Comparison of ENCODE assay signal across 7 mouse cellular contexts in the genomic region with DNA sequence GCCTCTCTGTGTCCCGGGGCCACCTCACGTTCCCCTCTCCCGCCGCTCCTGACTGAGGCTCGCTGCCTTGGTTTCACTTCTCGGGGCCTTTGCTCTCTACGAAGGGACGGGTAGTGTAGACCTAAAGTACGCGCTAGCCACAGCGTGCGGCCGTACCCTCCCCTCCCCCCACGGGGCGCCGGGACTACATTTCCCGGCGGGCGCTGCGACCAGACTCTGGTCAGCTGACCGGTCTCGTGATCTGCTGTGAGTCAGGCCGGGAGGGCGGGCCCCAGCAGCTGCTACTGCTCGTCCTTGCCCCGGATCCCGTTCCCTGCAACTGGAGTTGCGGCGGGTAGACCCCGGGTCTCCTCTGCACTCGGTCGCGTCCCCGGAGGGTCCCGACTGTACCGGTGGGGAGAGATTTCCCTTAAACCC. TPM values are rescaled to one million over a fixed set of nuclear protein-coding genes. Genes with fewer than 3 reads are reported as not detected.
DNase-seq lines count a peak whose midpoint lies in the region; ATAC-seq and TF ChIP-seq lines count a peak whose summit lies in the region.

No protein-coding gene starts in this region.

- peaks cover 9% of the 10 kb centered on the region for H3K36me3 ChIP-seq in limb, embryonic 11.5 days (ENCODE audit: control insufficient read depth, insufficient read depth, low read length)
- H3K36me3 ChIP-seq in midbrain, embryonic 13.5 days: peaks cover 24% of the 10 kb centered on the region
- H3K36me3 ChIP-seq in small intestine, adult 2 months (ENCODE audit: control insufficient read depth, insufficient read depth, low read length): peaks cover 27% of the 10 kb centered on the region

- DNase-seq in adrenal gland, postnatal 14 days: peak; percentile 98
- DNase-seq in embryo, embryonic 9.5 days (ENCODE audit: extremely low spot score): peak; percentile 96
- DNase-seq in gastrocnemius, postnatal 4 days (ENCODE audit: low spot score in 2 of 2): peak; percentile 97 to 98
- DNase-seq in kidney, adult 11 months: peak; percentile 97
- DNase-seq in limb, embryonic 11.5 days (ENCODE audit: low spot score): peak; percentile 98

- H3K9me3 ChIP-seq in limb, embryonic 11.5 days (ENCODE audit: control insufficient read depth, low read length): no peaks in the 10 kb centered on the region
- H3K9me3 ChIP-seq in midbrain, embryonic 13.5 days: no peaks in the 10 kb centered on the region

- ATAC-seq in limb, embryonic 11.5 days (ENCODE audit: insufficient number of reproducible peaks, low FRiP score, low TSS enrichment, low read depth): peak; percentile 86
- peak; percentile 92 for ATAC-seq in midbrain, embryonic 13.5 days

- peak overlapping the region; percentile 96 for H3K27ac ChIP-seq in limb, embryonic 11.5 days (replicated peaks; ENCODE audit: low read depth, low read length)
- H3K27ac ChIP-seq in midbrain, embryonic 13.5 days: peak overlapping the region; percentile 97
- peak overlapping the region; percentile 97 for H3K27ac ChIP-seq in small intestine, adult 2 months (ENCODE audit: insufficient read depth, low read depth, low read length)

- H3K9ac ChIP-seq in limb, embryonic 11.5 days (ENCODE audit: low read length): peak overlapping the region; percentile 98
- H3K9ac ChIP-seq in midbrain, embryonic 13.5 days (replicated peaks): peak overlapping the region; percentile 80

- peaks cover 13% of the 10 kb centered on the region for H3K4me1 ChIP-seq in limb, embryonic 11.5 days (ENCODE audit: control insufficient read depth, insufficient read depth, low read length)
- H3K4me1 ChIP-seq in midbrain, embryonic 13.5 days (replicated peaks): peaks cover 47% of the 10 kb centered on the region
- H3K4me1 ChIP-seq in small intestine, adult 2 months (ENCODE audit: control insufficient read depth, insufficient read depth, insufficient read length, low read length): 0 out of 2 replicates have a peak, but pooled peaks cover 2% of the 10 kb centered on the region

- H3K4me3 ChIP-seq in limb, embryonic 11.5 days (ENCODE audit: low read depth, low read length): peak overlapping the region; percentile 99
- peak overlapping the region; percentile 97 for H3K4me3 ChIP-seq in midbrain, embryonic 13.5 days (replicated peaks)
- peak overlapping the region; percentile 87 for H3K4me3 ChIP-seq in small intestine, adult 2 months (ENCODE audit: low read depth, low read length)

- no peaks in the 10 kb centered on the region for H3K27me3 ChIP-seq in limb, embryonic 11.5 days (ENCODE audit: control insufficient read depth, insufficient read depth, low read length)
- no peaks in the 10 kb centered on the region for H3K27me3 ChIP-seq in midbrain, embryonic 13.5 days
- H3K27me3 ChIP-seq in small intestine, adult 2 months (ENCODE audit: control insufficient read depth, insufficient read depth, low read length): no peaks in the 10 kb centered on the region

- TF ChIP-seq POLR2A in small intestine, adult 2 months (IDR thresholded peaks at IDR 0.05; ENCODE audit: low read depth, low read length): peak; percentile 51

- TF ChIP-seq CTCF in small intestine, adult 2 months (IDR thresholded peaks at IDR 0.05; ENCODE audit: extremely low read depth, insufficient read length, insufficient replicate concordance, low read depth, low read length): no peak

- peak overlapping the region; percentile 81 for H3K4me2 ChIP-seq in limb, embryonic 11.5 days (ENCODE audit: low read depth, severe bottlenecking)
- peak overlapping the region; percentile 69 for H3K4me2 ChIP-seq in midbrain, embryonic 13.5 days (replicated peaks)

- under 1% methylated on average over 36 of the region's 36 CpGs for WGBS in limb, embryonic 11.5 days
- WGBS in midbrain, embryonic 13.5 days: under 1% methylated on average over 35 of the region's 36 CpGs
- WGBS in small intestine, adult 2 months: 1% methylated on average over 36 of the region's 36 CpGs

RNA-seq across cellular contexts. Expression of gene Srsf2, which starts 0.6 kb away (rescaled TPM):
- total RNA-seq in adrenal gland, postnatal 14 days (2021): 244 and 250 TPM in 2 replicates
- 100 to 1,000 TPM; 181 to 207 TPM for total RNA-seq in gastrocnemius, postnatal 4 days (2021)
- 1,044 and 1,058 TPM in 2 replicates for polyA plus RNA-seq in limb, embryonic 11.5 days (2014; fragmentation: Nextera tagmentation; extraction: Ambion mirVana)
- polyA plus RNA-seq in midbrain, embryonic 13.5 days (2015; fragmentation: Nextera tagmentation; extraction: Ambion mirVana): 648 and 659 TPM in 2 replicates
- polyA plus RNA-seq in small intestine, adult 2 months (2012; rRNA removed): 352 and 658 TPM in 2 replicates

RNA-seq across cellular contexts. Expression of gene Mfsd11, which starts 1.3 kb away (rescaled TPM):
- total RNA-seq in adrenal gland, postnatal 14 days (2021): 29.1 and 32.6 TPM in 2 replicates
- 10 to 100 TPM; 42.8 to 43.1 TPM for total RNA-seq in gastrocnemius, postnatal 4 days (2021)
- polyA plus RNA-seq in limb, embryonic 11.5 days (2014; fragmentation: Nextera tagmentation; extraction: Ambion mirVana): 28.0 and 31.5 TPM in 2 replicates
- polyA plus RNA-seq in midbrain, embryonic 13.5 days (2015; fragmentation: Nextera tagmentation; extraction: Ambion mirVana): 48.3 and 48.8 TPM in 2 replicates
- 15.2 and 27.0 TPM in 2 replicates for polyA plus RNA-seq in small intestine, adult 2 months (2012; rRNA removed)

RNA-seq across cellular contexts. Expression of gene Jmjd6, which starts 10.3 kb away (rescaled TPM):
- 40.2 and 40.7 TPM in 2 replicates for total RNA-seq in adrenal gland, postnatal 14 days (2021)
- 10 to 100 TPM; 35.6 to 39.7 TPM for total RNA-seq in gastrocnemius, postnatal 4 days (2021)
- 81.4 and 81.8 TPM in 2 replicates for polyA plus RNA-seq in limb, embryonic 11.5 days (2014; fragmentation: Nextera tagmentation; extraction: Ambion mirVana)
- polyA plus RNA-seq in midbrain, embryonic 13.5 days (2015; fragmentation: Nextera tagmentation; extraction: Ambion mirVana): 78.7 and 84.0 TPM in 2 replicates
- 21.7 and 24.2 TPM in 2 replicates for polyA plus RNA-seq in small intestine, adult 2 months (2012; rRNA removed)

RNA-seq across cellular contexts. Expression of gene Mettl23, which starts 10.4 kb away (rescaled TPM):
- 31.1 and 34.4 TPM in 2 replicates for total RNA-seq in adrenal gland, postnatal 14 days (2021)
- total RNA-seq in gastrocnemius, postnatal 4 days (2021): 10 to 100 TPM; 23.7 to 26.6 TPM
- 61.3 and 68.0 TPM in 2 replicates for polyA plus RNA-seq in limb, embryonic 11.5 days (2014; fragmentation: Nextera tagmentation; extraction: Ambion mirVana)
- 79.0 and 80.0 TPM in 2 replicates for polyA plus RNA-seq in midbrain, embryonic 13.5 days (2015; fragmentation: Nextera tagmentation; extraction: Ambion mirVana)
- 10.3 and 11.6 TPM in 2 replicates for polyA plus RNA-seq in small intestine, adult 2 months (2012; rRNA removed)

RNA-seq across cellular contexts. Expression of gene Mxra7, which starts 25.7 kb away (rescaled TPM):
- 28.6 and 32.8 TPM in 2 replicates for total RNA-seq in adrenal gland, postnatal 14 days (2021)
- total RNA-seq in gastrocnemius, postnatal 4 days (2021): 10 to 100 TPM; 54.5 to 65.3 TPM
- polyA plus RNA-seq in limb, embryonic 11.5 days (2014; fragmentation: Nextera tagmentation; extraction: Ambion mirVana): 12.4 and 14.2 TPM in 2 replicates
- 32.5 and 40.4 TPM in 2 replicates for polyA plus RNA-seq in midbrain, embryonic 13.5 days (2015; fragmentation: Nextera tagmentation; extraction: Ambion mirVana)
- 31.6 and 36.2 TPM in 2 replicates for polyA plus RNA-seq in small intestine, adult 2 months (2012; rRNA removed)

Comparison
In these comparisons a context has a peak if more than half of its experiments do, and no peak if none do; other contexts are left out.
1. Peak in every context shown above with its lines: DNase-seq, ATAC-seq, H3K4me3 ChIP-seq and H3K27ac ChIP-seq.